Mouse (Mus musculus) lung, postnatal 25 days (tissue): ENCODE measurements around the gene Fto.
A peak's percentile ranks its signal among the peaks of the same experiment; 100 is the strongest.

Experiments used
- DNase-seq: peaks from one replicate; pipeline ENCODE4 v3.0.0; 2022; ENCODE audit warnings: low spot score

Fto gene

GRCm38 (mm10) chr8:91324271-91324670, 10.9 kb downstream of the Fto start:
- no peak for DNase-seq

DNA sequence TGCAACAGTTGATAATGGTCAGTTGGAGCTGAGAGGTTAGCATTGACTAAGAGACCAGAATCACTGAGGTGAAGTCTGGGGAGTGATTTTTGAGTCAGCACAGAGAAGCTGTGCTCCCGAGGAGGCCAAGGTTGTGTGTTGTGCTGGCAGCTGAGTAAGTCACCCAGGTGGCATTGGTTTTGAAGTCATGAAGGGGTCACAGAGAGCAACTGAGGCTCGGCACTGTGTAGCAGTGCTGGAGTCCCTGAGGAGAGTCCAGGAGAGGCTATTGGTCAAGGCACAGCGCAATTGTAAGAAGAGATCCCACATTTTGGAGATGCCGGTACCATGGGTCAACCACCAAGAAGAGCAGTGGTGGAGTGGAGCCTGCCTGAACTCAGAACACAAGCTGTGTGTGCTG, 11.6 kb downstream of the Fto start:
- DNase-seq, result no peak

- no peak for DNase-seq
Measured at GRCm38 (mm10) chr8:91326018-91326417, 12.7 kb downstream of the Fto start.

DNA sequence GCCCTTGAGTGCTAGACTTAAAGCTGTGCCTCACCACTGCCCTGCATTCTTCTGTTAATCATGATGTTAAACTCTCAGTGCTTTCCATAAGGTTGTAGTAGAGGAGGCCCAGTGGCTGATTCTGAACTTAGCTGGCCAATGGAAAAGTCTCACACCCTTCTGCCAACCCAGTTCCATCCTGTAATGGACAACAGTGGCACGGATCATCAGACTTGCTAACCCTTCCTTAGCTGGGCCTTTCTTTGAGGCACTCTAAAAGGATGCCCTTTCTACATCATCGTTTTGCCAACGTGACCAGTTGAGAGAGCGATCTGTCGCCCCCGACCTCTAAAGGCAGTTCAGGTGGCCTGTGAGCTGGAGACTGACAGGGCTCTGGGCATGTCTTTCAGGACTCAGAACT, 13.6 kb downstream of the Fto start:
- no peak for DNase-seq

GRCm38 (mm10) chr8:91327471-91328205, 14.3 kb downstream of the Fto start:
- no peak for DNase-seq

DNA sequence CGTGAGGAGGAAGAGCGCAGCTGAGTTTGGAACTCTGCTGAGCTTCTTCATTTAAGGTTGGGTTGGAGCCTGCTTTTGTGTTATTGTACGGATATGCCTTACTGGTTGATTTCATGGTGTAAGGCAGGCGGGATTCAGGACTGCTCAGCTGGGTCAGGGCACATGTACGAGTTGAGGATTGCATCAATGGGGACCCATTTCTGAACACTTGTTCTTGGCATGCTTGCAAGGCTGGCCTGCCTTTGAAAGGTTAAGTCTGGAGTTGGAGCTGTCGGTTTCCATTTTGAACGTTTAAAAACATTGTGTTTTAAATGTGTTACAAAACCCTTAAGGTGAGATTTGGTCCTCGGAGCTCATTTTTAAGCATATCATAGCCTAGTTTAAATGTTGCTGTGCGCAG, 15.7 kb downstream of the Fto start:
- no peak for DNase-seq

DNA sequence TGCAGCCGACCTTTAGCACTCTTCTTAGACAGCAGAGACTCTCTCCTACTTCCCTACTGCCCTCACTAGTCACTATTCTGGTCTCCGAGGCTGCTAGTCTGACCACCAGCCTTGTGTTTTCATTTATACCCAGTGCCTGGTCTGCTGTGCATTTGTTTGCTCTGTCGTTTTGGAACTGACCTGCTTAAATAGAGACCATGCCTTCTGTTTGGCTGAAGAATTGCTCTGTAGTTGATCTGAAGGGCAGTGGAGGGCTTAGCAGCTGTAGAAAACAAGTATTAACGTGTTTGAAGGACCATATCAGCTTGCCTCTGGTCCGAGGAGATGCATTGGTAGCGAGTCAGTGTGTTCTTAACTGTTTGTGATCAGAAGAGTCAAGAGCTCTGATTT, 16.1 kb downstream of the Fto start:
- DNase-seq, result no peak

DNA sequence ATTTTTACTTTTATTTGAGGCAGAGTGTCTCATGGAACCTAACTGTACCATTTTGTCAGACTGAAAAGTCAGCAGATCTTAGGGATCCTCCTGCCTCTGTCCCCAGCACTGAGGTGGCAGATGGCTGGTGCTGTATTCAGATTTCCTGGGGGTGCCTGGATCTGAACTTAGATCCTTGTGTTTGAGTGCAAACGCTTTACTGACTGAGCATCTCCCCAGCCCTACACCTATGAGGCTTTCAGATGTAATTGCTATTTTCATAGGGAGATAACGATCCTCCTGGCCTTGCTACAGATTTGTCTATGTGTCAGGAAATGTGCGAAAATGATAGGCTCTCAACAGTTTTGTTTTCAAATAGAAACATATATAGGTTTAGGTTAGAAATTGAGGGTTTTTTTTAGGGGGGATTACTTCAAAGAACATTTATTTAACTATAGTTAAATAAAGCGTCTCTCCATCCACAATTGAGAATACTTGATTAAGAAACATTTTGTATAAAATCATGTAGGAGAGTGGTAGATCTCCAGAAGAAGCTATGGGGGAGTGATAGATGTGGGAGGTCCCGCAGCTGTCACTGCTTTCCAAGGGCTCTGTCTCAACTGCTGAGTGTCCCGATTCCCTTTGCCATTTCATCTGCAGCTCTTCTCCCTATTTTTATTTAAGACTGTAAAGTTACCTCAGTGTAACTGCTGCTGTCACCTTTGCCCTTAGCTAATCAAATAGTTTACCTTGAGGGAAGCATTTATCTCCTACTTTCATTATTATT, 25.2 kb downstream of the Fto start:
- DNase-seq, result no peak

GRCm38 (mm10) chr8:91339651-91340050, 26.3 kb downstream of the Fto start:
- no peak for DNase-seq

GRCm38 (mm10) chr8:91340746-91341145, 27.4 kb downstream of the Fto start:
- DNase-seq, result no peak

DNA sequence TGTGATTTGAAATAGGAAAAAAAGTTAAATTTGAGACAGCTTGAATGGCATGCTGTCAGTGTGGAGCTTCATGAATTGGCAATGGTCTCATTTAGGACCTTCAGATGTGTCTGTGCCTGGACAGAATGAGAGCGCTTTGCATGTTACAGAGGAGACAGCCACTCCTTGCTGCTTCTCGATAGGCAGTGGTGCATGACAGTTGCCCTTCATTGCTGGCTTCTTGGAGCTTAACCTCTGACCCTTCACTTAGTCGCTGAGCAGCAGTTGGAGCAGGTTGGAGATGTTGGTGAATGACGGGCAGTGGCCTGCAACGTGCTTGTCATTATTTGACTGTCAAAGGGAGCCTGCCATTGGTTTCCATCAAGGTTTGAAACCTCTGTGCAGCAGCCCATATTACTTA, 28.9 kb downstream of the Fto start:
- no peak for DNase-seq

DNA sequence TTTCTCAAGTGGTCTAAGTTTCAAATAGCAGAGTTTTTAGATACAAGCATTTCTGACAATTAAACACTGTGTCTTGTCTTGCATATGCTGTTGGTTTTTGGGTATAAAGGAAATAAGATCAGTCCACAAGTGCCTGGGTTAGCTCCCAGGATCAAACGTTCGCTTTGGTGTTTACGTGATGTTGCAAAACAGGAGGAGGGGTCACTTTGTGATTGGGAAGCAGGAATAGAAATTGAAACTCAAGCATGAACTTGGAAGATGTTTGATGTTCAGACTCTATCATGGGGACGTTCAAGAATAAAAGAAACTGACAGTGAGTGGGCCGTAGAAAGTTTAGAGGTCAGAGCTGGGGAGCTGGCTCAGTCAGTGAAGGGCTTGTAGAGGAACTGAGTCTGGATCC, 29.5 kb downstream of the Fto start:
- no peak for DNase-seq

DNA sequence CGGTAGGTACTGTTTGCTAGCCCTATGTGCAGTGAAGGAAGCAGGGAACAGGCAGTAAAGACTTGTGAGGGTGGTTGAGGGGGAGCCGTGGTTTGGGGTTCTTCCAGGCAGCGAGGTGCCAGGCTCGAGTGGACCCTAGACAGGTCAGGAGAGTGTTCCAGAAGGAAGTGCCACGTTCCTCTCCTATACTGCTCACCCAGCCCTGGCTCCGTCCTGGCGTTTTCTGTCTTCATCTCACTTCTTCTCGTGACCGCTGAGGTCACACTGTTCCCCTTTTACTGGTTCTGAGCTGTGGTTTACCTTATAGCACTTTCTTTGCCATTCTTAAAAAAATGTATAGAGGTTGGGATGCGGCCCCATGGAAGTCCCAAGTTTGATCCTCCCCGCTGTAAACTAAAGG, 31.3 kb downstream of the Fto start:
- DNase-seq, result no peak

DNA sequence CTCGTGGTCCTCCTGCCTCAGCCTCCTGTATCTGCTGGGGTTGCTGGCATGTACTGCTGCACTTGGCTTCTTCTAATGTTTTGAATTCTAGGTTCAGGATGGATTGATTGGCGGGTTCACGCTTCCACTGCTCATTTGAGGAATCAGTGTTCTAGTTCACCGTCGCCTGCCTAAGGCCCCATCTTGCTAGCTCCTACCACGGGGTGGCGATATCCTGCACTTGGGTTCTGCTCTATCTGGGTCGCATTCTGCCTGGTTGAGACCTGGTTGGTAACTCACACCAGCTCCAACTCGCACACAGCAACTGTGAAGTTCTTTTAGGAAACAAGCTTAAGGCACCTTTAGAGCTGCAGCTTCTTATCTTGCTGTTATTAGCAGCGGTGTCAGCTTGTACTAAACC, 33.8 kb downstream of the Fto start:
- DNase-seq, result no peak

DNA sequence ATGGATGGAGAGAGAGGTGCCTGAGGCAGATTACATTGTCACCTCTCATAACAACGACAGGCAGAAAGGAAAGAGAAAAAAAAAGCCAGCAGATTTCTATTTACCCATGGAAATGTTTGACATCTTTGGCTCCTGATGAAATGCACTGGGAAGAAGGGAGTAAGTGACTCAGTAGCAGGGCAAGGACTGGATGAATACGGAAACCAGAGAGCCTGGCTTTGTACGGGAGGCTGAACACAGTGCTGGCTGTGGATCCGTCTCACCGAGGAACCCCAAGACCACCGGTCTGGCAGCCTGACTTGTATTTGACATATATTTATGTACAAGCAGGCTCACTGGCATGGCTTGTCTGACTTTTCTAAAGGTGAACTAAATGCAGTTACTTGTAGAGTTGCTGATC, 34.3 kb downstream of the Fto start:
- no peak for DNase-seq

GRCm38 (mm10) chr8:91349816-91350215, 36.5 kb downstream of the Fto start:
- no peak for DNase-seq

- DNase-seq, result no peak
Measured at GRCm38 (mm10) chr8:91350628-91351027, 37.3 kb downstream of the Fto start.

DNA sequence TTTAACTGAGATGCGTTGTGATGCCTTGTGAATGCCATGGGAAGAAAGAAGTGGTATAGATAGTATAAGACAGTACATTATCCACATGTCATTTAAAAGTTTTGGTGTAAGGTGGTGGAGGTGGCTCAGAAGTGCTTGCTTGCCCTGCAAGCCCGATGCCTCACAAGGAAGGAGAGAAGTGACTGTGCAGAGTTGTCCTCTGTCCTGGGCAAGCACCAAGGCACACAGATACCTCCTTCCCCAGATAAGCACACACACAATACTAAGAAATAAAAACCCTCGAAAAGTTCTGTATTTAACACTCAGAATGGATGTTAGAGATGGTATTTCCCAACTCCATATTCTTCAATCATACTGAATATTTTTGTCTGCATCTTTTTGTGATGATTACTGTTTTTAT, 39.3 kb downstream of the Fto start:
- no peak for DNase-seq

- DNase-seq, result no peak
Measured at GRCm38 (mm10) chr8:91353062-91353461, 39.7 kb downstream of the Fto start.

DNA sequence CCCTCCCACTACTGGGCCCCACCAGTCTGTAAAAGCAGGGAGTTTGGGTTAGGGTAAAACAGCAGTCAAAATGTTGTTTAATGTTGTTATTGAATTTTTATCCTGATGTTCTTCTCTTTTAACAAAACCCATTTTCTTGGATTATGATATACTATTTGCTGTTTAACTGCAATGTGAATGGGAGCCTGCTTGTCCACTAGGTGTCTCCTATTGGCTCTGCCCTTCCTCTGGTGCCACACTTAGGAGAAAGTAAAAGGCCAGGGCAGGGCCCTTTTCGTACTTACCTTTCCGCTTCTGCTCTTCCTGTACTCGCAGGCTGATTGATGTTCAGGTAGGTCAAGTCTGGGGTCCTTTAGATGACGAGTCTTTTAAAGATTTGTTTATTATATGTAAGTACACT, 40.6 kb downstream of the Fto start:
- no peak for DNase-seq

GRCm38 (mm10) chr8:91355301-91355905, 42.1 kb downstream of the Fto start:
- peak; percentile 35 for DNase-seq

DNA sequence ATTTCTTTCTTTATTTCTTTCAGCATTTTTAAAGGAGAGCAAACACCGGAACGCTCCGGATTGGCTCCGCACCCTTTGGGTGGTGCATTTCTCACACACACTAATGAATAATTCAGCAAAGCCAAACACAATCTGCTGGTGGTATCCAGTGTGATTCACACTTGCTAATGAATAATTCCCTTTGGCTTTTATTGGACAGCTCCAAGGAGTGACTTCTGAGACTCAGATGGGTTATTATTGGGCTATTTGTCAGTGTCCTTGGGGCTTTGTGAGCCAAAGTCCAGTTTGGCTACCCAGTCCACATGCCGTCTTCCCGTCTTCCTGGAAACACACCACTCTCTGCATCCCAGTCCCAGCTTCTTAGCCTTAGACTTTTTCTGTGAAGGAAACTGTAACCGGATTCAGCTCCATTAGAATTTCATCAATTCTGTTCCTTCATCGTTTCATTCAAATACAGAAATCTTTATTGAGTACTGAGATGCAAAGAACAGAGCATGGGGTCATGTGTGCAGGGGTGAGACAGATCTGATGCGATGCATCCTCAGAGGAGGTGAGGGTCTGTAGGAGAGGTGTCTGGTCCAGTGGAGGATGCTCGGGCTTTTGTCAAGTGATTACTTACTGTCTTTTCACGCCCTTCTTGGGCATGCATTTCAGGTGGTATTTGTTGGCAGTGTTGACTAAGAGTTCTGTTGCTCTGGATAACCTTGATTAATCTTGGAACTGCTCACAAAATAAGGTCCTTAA, 42.8 kb downstream of the Fto start:
- DNase-seq, result no peak
